Mouse (Mus musculus): ENCODE measurements around the gene Gga1.
"Not testable (repeated sequence)": the region's sequence is repeated elsewhere in the genome, so short reads cannot be mapped to it uniquely, and the experiment has no call there.

Gene Gga1

DNA sequence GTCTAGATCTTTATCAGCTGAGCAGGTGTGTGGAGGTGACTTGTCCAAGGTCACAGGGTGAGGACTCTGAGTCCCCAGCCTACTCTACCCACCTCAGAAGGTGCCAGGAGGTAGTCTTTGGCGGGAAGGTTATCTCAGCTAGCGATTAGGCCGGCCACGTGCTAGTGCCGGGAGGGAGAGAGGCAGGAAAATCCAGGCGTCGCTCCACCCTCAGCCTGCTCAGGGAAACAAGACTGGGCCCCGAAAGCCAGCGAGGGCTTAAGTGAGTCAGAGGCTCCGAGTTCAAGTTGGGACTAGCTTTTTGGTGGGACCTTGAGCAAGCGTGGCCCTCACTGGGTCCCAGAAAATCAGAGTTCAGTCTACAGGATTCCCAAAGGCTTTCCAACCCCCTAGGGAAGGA is 31.7 kb upstream of the Gga1 start:
- DNase-seq (ENCODE audit: low spot score), result no peak

DNA sequence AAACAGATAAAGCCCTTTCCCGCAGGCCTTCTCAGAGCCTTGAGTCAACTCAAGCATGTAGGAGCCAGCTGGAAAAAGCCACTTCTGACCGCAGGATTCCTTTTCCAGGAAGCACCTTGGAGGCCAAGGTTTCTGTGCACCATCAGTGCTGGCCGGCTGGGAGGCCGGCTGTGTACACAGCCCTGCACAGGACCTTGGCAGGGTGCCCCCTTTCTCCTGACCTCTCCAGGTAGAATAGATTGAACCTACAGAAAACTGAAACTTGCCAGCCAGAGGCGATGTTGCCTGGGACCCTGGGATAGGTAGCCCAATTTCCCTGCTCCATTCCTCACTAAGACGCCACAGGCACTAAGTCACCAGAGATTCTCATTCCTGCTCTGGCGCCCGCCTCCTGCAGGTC is 31.1 kb upstream of the Gga1 start:
- DNase-seq (ENCODE audit: low spot score), result peak; percentile 67

DNA sequence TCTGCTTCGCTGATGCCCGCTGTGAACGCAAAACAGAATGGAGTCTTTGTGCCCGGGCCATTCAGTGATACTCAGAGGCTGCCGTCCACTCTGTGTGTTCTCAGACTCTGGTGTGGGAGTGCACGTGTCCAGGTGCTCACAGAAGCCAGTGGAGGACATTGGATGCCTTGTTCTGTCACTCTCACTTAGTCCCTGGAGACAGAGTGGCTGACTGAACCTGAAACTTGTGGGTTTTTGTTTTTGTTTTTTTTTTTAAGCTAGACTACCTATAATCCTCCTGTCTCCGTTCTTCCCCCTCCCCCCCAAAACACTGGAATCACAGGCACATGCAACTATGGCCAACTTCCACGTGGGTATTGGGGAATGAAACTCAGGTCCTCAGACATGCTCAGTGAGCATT is 30.6 kb upstream of the Gga1 start:
- DNase-seq (ENCODE audit: low spot score), result no peak

DNA sequence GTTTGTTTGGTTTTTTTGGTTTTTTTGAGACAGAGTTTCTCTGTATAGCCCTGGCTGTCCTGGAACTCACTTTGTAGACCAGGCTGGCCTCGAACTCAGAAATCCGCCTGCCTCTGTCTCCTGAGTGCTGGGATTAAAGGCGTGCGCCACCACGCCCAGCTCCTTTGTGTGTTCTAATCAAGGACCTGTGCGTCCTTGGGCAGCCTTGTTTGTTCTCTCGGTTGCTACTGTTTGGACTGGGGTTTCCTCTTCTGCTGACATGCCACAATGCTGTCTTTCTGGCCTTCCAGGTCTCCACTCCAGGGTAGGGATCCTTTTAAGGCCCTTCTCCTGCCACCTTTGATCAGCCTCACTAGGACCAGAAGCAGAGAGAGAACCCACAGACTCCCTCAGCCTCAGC is 30.2 kb upstream of the Gga1 start:
- DNase-seq (ENCODE audit: low spot score), result not testable (repeated sequence)

DNA sequence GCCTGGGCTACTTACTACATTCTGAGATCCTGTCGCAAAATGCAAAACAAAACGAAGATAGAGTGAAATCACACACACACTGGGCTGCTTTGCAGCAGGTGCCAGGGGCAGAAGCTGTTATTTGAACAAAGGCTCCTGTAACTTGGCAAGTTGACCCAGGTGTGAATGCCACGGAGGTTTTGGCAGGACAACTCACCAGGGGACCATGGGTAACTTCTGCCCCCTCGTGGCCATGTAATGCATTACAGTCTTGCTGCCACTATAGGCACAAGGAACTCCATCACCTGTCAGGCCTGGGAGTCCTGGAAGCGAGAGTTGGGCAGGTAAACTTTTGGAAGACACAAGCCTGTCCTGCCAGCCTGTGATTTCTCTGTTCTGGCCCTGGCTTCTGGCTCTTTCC is 28.5 kb upstream of the Gga1 start:
- peak; percentile 91 for DNase-seq (ENCODE audit: low spot score)

GRCm38 (mm10) chr15:78849485-78849884 is 27.5 kb upstream of the Gga1 start:
- DNase-seq (ENCODE audit: low spot score), result no peak

DNA sequence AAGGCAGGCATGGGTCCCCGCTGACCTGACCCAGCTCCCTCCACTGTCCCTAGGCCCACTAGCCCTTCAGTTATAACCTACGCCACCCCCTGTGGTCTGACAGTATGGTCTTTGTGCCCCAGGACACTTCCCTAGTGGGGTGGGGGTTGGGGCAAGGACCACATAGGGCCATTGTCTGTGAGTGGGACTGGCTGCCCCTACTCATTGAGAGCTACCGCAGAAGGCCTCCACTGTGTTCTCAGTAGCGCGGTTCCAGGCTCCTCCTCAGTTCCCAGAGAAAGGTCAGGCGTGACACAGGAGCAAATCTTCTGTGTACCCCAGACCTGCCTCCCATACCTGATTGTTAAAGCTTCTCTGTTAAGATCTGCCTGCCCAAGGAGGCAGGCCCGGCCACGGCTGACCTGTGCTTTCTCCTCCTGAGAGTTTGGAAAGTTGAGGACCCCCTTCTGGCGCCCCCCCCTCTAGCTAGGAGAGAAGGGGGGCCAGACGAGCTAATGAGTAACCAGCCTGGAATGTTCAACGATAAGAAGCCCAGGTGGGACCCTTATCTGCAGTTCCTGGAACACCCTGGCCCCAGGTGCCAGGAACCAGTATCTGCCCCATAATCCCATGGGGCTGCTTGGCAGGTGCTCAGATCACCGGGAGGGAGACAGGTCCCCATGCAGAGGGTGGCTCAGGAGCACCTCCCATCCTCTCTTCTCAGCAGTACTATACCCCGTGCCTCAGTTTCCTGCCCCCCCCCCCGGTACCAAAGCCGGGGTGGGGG is 26.7 kb upstream of the Gga1 start:
- DNase-seq (ENCODE audit: low spot score), result no peak

- DNase-seq (ENCODE audit: low spot score), result no peak
Observed at GRCm38 (mm10) chr15:78850944-78851343, 26.0 kb upstream of the Gga1 start.

DNA sequence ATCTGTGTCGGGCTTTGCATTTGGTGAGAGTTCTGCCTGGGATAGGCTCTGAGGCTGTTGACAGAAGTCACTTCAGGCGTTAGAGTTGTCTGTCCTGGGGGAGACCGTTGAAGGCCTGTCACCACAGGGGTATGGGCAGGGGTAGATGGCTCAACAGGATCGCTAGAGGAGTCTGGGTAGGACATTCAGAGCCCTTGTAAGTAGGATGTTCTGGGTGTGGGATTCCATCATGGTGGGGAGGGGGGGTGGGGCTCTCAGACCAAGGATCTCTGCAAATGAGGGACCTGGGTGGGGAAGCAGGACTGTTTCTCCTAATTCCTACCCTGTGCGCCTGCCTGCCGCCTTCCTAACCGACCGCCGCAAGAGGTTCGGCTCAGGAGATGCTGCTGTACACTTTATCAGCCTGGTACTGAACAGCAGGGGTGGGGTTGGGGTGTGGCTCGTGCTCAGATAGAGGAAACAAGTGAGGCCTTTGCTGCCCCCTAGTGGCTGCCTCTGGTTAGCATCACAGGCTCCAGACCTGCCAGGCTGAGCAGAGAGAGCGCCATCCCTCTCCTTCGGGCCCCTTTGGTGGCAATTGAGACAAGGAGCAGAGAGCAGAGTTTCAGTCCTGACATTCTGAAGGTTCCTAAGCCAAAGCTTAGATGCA is 25.4 kb upstream of the Gga1 start:
- DNase-seq (ENCODE audit: low spot score), result peak; percentile 96

GRCm38 (mm10) chr15:78855303-78855965 is 21.6 kb upstream of the Gga1 start, which contains the start of gene Lgals2:
Gene Lgals2 (minus strand): TSS chr15:78855529.
- no peak for DNase-seq (ENCODE audit: low spot score)

DNA sequence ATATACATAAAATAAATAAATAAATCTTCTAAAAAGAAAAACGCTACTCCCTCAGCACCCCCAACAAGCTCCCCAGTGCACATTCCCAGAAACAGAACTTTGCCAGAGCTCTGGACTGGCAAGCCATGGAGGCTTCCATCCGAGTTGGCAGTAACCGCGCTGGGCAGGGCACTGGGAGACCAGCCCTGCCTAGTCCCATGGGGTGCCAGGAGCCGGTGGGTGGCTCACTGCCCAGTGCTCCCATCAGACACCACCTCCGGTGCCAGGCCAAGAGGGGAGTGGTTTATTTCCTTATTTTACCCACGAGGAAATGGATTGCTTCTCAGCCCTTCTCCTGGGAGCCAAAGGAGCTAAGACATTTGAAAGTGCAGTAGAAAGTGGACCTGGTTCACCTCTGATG is 20.0 kb upstream of the Gga1 start:
- DNase-seq (ENCODE audit: low spot score), result no peak

- DNase-seq (ENCODE audit: low spot score), result no peak
Observed at GRCm38 (mm10) chr15:78859311-78859710, 17.7 kb upstream of the Gga1 start.

GRCm38 (mm10) chr15:78859714-78860113 is 17.3 kb upstream of the Gga1 start:
- DNase-seq (ENCODE audit: low spot score), result no peak

DNA sequence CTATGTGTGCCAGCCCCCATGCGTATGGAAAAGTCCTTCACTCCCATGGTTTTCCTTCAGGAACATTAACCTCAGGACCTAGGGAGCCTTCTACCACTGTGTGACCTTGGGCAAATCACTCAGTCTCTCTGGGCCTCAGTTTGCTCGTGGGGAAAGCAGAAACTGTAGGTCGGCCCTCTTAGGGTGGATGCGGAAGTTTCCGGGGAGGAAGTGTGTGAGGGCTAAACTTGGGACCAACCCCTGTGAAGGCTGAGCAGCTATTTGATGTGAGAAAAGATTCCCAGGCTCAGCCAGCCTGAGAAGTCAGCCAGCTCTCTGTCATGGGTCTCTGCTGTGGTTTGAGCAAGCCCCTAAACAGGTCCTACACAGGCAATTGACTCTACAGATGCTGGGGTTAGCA is 14.7 kb upstream of the Gga1 start:
- DNase-seq (ENCODE audit: low spot score), result no peak

DNA sequence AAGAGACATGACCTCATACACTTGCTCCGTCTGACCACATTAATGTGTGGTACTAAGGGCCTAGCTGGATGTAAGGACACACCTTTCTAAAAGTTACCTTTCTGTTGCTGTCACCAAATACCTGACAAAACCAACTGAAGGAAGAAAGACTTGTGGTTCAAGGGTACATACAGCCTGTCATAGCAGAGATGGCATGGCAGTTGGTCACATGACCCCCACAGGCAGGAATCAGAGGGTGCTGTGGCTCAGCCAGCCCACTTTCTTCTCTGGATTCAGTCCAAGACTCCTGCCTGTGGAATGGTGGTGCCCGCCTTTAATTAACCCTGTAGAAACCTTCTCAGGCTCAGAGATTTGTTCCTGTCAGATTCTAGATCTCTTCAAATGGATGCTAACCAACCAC is 13.8 kb upstream of the Gga1 start:
- no peak for DNase-seq (ENCODE audit: low spot score)

GRCm38 (mm10) chr15:78863852-78864253 is 13.1 kb upstream of the Gga1 start:
- DNase-seq (ENCODE audit: low spot score), result peak; percentile 70

- DNase-seq (ENCODE audit: low spot score), result no peak
Observed at GRCm38 (mm10) chr15:78868398-78868797, 8.6 kb upstream of the Gga1 start.

DNA sequence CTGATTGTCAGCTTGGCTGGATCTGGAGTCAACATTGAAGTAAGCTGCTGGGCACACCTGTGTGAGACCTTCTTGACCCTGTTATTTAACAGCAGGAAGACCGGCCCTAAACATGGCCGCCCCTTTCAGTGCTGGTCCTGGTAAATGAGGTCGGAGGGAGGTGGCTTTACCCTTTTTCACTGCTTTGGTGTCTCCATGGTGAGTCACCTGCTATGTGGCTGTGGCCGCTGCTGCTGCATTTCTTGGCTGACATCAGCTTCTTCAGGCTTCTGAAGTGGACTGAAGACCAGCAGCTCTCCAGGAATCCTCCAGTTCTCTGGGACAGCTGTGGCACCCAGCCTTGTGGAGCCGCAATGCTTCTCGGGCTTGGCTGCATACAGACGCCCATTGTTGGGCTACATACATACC is 8.2 kb upstream of the Gga1 start:
- DNase-seq (ENCODE audit: low spot score), result no peak

GRCm38 (mm10) chr15:78869775-78870174 is 7.2 kb upstream of the Gga1 start:
- no peak for DNase-seq (ENCODE audit: low spot score)

GRCm38 (mm10) chr15:78872021-78872608 is 4.9 kb upstream of the Gga1 start:
- no peak for DNase-seq (ENCODE audit: low spot score)

GRCm38 (mm10) chr15:78873803-78874435 is 3.1 kb upstream of the Gga1 start:
- DNase-seq (ENCODE audit: low spot score), result no peak

GRCm38 (mm10) chr15:78874989-78875388 is 2.0 kb upstream of the Gga1 start:
- no peak for DNase-seq (ENCODE audit: low spot score)
